Mouse (Mus musculus): Measurements from ENCODE around the gene Rcc1. TPM values are rescaled to one million over a fixed set of nuclear protein-coding genes. Genes with fewer than 3 reads are reported as not detected.
"Not testable (repeated sequence)": the region's sequence is repeated elsewhere in the genome, so short reads cannot be mapped to it uniquely, and the experiment has no call there.

Gene Rcc1
- total RNA-seq, 2 experiments from 2014 or later: 12.8 to 13.6 TPM

GRCm38 (mm10) chr4:132303484-132303883 lies 49.9 kb downstream of the Rcc1 start:
- H3K4me3 ChIP-seq: peak overlapping the region; percentile 61
- not testable (repeated sequence) for DNase-seq (ENCODE audit: low spot score in 2 of 2); H3K27ac ChIP-seq
- TF ChIP-seq CTCF (conservative IDR thresholded peaks at IDR 0.05): 0 out of 2 replicates have a peak, but pooled peaks have one; percentile 3

- TF ChIP-seq CTCF (conservative IDR thresholded peaks at IDR 0.05): peak; percentile 55
- Histone ChIP-seq H3K27ac (peak within 1 kb of the TSS; percentile 67), H3K4me3 (peak within 1 kb of the TSS; percentile 61)
- DNase-seq (ENCODE audit: low spot score in 2 of 2): peak; percentile 35 to 48
These were observed 50.4 kb downstream of the Rcc1 start, which contains the start of gene Rab42 for GRCm38 (mm10) chr4:132302939-132303479. Gene Rab42 (minus strand): TSS chr4:132303385.

GRCm38 (mm10) chr4:132301965-132302938 lies 51.2 kb downstream of the Rcc1 start:
- peak overlapping the region; percentile 61 for H3K4me3 ChIP-seq
- peak overlapping the region; percentile 67; the same call in 1 of the 2 replicates for H3K27ac ChIP-seq
- TF ChIP-seq CTCF (conservative IDR thresholded peaks at IDR 0.05): no peak
- DNase-seq (ENCODE audit: low spot score in 2 of 2): no peak

- no peak for DNase-seq (ENCODE audit: low spot score in 2 of 2)
- no peak for TF ChIP-seq CTCF (conservative IDR thresholded peaks at IDR 0.05)
- Histone ChIP-seq H3K27ac (no peak overlapping the region; the same call in 1 of the 2 replicates), H3K4me3 (no peak overlapping the region)
These were observed 51.9 kb downstream of the Rcc1 start for GRCm38 (mm10) chr4:132301486-132301885.

- H3K27ac ChIP-seq: no peak overlapping the region
- no peak for DNase-seq (ENCODE audit: low spot score in 2 of 2)
- no peak overlapping the region for H3K4me3 ChIP-seq
- no peak for TF ChIP-seq CTCF (conservative IDR thresholded peaks at IDR 0.05)
These were observed 53.6 kb downstream of the Rcc1 start for GRCm38 (mm10) chr4:132299849-132300248.

GRCm38 (mm10) chr4:132295696-132296390 lies 57.6 kb downstream of the Rcc1 start:
- no peak overlapping the region for H3K4me3 ChIP-seq

GRCm38 (mm10) chr4:132293682-132294240 lies 59.6 kb downstream of the Rcc1 start:
- Histone ChIP-seq H3K4me3 (no peak overlapping the region), H3K27ac (no peak overlapping the region)
- no peak for TF ChIP-seq CTCF (conservative IDR thresholded peaks at IDR 0.05)
- DNase-seq (ENCODE audit: low spot score in 2 of 2): no peak

More at GRCm38 (mm10) chr4:132295696-132296390, 57.6 kb downstream of the Rcc1 start:
- H3K27ac ChIP-seq: no peak overlapping the region
- DNase-seq (ENCODE audit: low spot score in 2 of 2): no peak
- peak; percentile 53 for TF ChIP-seq CTCF (conservative IDR thresholded peaks at IDR 0.05)

GRCm38 (mm10) chr4:132292988-132293387 lies 60.4 kb downstream of the Rcc1 start:
- peak; percentile 86 for TF ChIP-seq CTCF (conservative IDR thresholded peaks at IDR 0.05)
- Histone ChIP-seq H3K27ac (no peak overlapping the region), H3K4me3 (no peak overlapping the region)
- peak in 1 of 2 experiments; percentile 49 for DNase-seq (ENCODE audit: low spot score in 2 of 2)

- no peak overlapping the region for H3K4me3 ChIP-seq
- TF ChIP-seq CTCF (conservative IDR thresholded peaks at IDR 0.05): peak; percentile 53
- DNase-seq (ENCODE audit: low spot score in 2 of 2): no peak
- no peak overlapping the region for H3K27ac ChIP-seq
These were observed 61.6 kb downstream of the Rcc1 start for GRCm38 (mm10) chr4:132291624-132292335.

GRCm38 (mm10) chr4:132291056-132291455 lies 62.3 kb downstream of the Rcc1 start:
- H3K4me3 ChIP-seq: no peak overlapping the region
- no peak for DNase-seq (ENCODE audit: low spot score in 2 of 2)
- H3K27ac ChIP-seq: no peak overlapping the region
- TF ChIP-seq CTCF (conservative IDR thresholded peaks at IDR 0.05): no peak

- not testable (repeated sequence) for H3K4me3 ChIP-seq; H3K27ac ChIP-seq; DNase-seq (ENCODE audit: low spot score in 2 of 2)
These were observed 64.6 kb downstream of the Rcc1 start for GRCm38 (mm10) chr4:132288840-132289239.

Other genes with a start within 250 kb of the Rcc1 start
- 10 to 100 TPM in 1 of 2 experiments, 1 to 10 TPM in 1; 9.2 to 10.4 TPM for gene Oprd1, start 209.1 kb downstream of the Rcc1 start, total RNA-seq (2021)
- gene Ythdf2, start 141.3 kb downstream of the Rcc1 start, total RNA-seq (2021): 10 to 100 TPM; 43.8 to 46.5 TPM
- gene Gmeb1, start 92.0 kb downstream of the Rcc1 start, total RNA-seq (2021): 10 to 100 TPM; 25.2 to 28.3 TPM
- gene Taf12, start 79.2 kb downstream of the Rcc1 start, total RNA-seq (2021): 10 to 100 TPM; 24.6 to 26.2 TPM
- 1 to 10 TPM; 1.2 to 2.1 TPM for gene Rab42, start 50.2 kb downstream of the Rcc1 start, total RNA-seq (2021)
- 10 to 100 TPM; 20.7 to 26.0 TPM for gene Trnau1ap, start 24.1 kb downstream of the Rcc1 start, total RNA-seq (2021)
- gene Phactr4, start 68.9 kb upstream of the Rcc1 start, total RNA-seq (2021): 10 to 100 TPM; 10.6 to 11.4 TPM
- 1 to 10 TPM; 8.7 to 9.4 TPM for gene Med18, start 110.3 kb upstream of the Rcc1 start, total RNA-seq (2021)
- 10 to 100 TPM; 13.1 to 13.3 TPM for gene Sesn2, start 156.9 kb upstream of the Rcc1 start, total RNA-seq (2021)
- 100 to 1,000 TPM; 416 to 419 TPM for gene Atpif1, start 180.1 kb upstream of the Rcc1 start, total RNA-seq (2021)
- 10 to 100 TPM; 87.9 to 92.9 TPM for gene Dnajc8, start 181.9 kb upstream of the Rcc1 start, total RNA-seq (2021)
- 1 to 10 TPM; 1.0 to 1.1 TPM for gene Ptafr, start 210.5 kb upstream of the Rcc1 start, total RNA-seq (2021)

Measured in layer of hippocampus, adult 2 months (tissue).